Mouse (Mus musculus) hindbrain, embryonic 10.5 days (tissue): ENCODE measurements around the gene Brd9. TPM values are rescaled to one million over a fixed set of nuclear protein-coding genes. Genes with fewer than 3 reads are reported as not detected.

Source experiments
- DNase-seq: peaks from one replicate; pipeline ENCODE4 v3.0.0-alpha.2; 2017; ENCODE audit warnings: low spot score
- H3K27ac ChIP-seq: fragments of 300-500 bp; sonication (generic); 2 replicates; pipeline ENCODE4 v1.5.1; 2016; ENCODE audit warnings: mild to moderate bottlenecking, moderate library complexity
- H3K27me3 ChIP-seq: fragments of 300-500 bp; sonication (generic); 2 replicates; pipeline ENCODE4 v1.6.1; 2016; ENCODE audit warnings: mild to moderate bottlenecking; ENCODE audit not compliant: poor library complexity, insufficient read depth, severe bottlenecking
- H3K36me3 ChIP-seq: fragments of 300-500 bp; sonication (generic); 2 replicates; pipeline ENCODE4 v1.6.1; 2016; ENCODE audit warnings: mild to moderate bottlenecking, moderate library complexity
- H3K4me1 ChIP-seq: fragments of 300-500 bp; sonication (generic); replicated peaks from 2 replicates; pipeline ENCODE4 v1.6.1; 2016; ENCODE audit warnings: mild to moderate bottlenecking
- H3K4me3 ChIP-seq: fragments of 300-500 bp; sonication (generic); 2 replicates; pipeline ENCODE4 v1.5.1; 2016; ENCODE audit warnings: mild to moderate bottlenecking, moderate library complexity
- H3K9me3 ChIP-seq: fragments of 300-500 bp; sonication (generic); 2 replicates; pipeline ENCODE4 v1.6.1; 2016; ENCODE audit warnings: mild to moderate bottlenecking, moderate library complexity
- WGBS: fragments of 180-500 bp; shearing (Covaris S2); methylation state at CpG from one replicate; pipeline ENCODE4 v1.1.7; 2016; 5-methylcytosine and 5-hydroxymethylcytosine counted together
- polyA plus RNA-seq: library from polyadenylated mRNA; unstranded; fragments of >200 nt; fragmentation: Nextera tagmentation; extraction: Ambion mirVana; gene quantifications from 2 replicates; pipeline ENCODE4 v1.2.1, GENCODE M21; 2016

The Brd9 gene
- polyA plus RNA-seq, 1 experiment from 2014 or later, result 64.6 TPM

DNA sequence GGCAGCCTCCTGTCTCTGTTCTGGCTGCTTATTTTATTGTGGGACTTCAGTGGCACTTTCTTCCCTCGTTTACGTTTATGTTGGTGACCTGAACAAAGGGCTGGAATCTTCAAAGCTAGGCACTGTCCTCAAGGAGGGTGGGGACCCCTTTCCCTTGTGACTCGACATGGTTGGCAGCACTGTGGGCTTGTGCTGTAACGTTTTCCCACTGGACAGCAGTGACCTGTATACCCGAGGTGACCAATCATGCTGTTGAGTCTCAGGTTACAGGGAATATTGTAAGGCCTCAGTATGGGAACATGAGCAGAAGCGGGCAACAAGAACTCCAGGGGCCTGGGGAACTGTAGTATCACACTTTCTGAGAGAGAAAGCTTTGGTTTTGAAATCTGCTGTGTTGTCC is 17.1 kb downstream of the Brd9 start:
- no peak for DNase-seq
- H3K36me3 ChIP-seq, result peaks cover 95% of the 10 kb centered on the region
- H3K27me3 ChIP-seq, result no peaks in the 10 kb centered on the region
- no peaks in the 10 kb centered on the region for H3K4me1 ChIP-seq
- no peak overlapping the region for H3K4me3 ChIP-seq
- no peaks in the 10 kb centered on the region for H3K9me3 ChIP-seq
- WGBS, result 74% methylated on average over 6 of the region's 6 CpGs
- H3K27ac ChIP-seq, result no peak overlapping the region

DNA sequence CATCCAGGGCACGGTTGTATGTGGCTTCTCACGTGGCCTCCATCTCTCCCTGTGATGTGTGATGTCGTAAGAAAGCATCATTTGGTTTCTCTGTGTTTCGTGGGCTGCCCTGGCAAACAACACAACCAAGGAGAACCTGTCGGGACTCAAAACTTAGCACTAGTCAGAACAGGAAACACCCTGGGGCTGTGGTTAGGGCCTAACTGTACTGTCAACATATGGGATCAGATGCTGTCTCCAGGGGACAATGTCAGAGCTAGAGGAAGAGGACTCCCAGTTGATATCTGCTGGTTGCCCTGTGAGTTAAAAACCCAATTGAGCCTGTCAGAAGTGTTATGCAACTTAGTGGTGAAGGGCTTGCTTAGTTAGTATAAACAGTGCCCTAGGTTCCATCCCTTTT is 17.9 kb downstream of the Brd9 start:
- Histone ChIP-seq H3K27ac (no peak overlapping the region), H3K4me3 (no peak overlapping the region), H3K9me3 (no peaks in the 10 kb centered on the region), H3K4me1 (no peaks in the 10 kb centered on the region), H3K27me3 (no peaks in the 10 kb centered on the region), H3K36me3 (peaks cover 95% of the 10 kb centered on the region)
- 90% methylated on average over 5 of the region's 5 CpGs for whole genome bisulfite sequencing
- no peak for DNase-seq

GRCm38 (mm10) chr13:73960117-73960652 is 22.6 kb downstream of the Brd9 start:
- no peaks in the 10 kb centered on the region for H3K27me3 ChIP-seq
- no peak overlapping the region for H3K4me3 ChIP-seq
- no peak for DNase-seq
- H3K36me3 ChIP-seq, result peaks cover 76% of the 10 kb centered on the region
- H3K4me1 ChIP-seq, result no peaks in the 10 kb centered on the region
- H3K27ac ChIP-seq, result no peak overlapping the region
- WGBS, result 94% methylated on average over 10 of the region's 10 CpGs
- no peaks in the 10 kb centered on the region for H3K9me3 ChIP-seq

DNA sequence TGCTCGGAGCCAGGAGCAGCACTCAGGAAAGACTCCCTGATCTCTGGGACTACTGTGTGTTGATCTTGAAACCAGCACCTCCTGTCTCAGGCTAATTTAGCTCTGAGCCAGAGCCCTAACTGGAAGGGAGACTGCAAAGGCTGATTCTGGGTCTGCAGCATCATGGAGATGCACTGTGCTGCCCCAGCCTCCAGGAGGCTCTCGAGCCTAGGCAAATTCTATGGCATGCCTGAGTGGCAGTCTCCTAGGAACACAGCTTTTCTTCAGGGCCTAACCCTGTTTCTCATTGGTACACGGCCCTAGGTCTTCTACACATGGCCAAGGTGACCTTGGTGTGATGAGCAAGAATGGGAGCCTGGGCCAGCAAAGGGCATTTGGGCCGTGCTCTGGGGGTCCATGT is 23.6 kb downstream of the Brd9 start:
- Histone ChIP-seq H3K27me3 (no peaks in the 10 kb centered on the region), H3K4me1 (no peaks in the 10 kb centered on the region), H3K27ac (no peak overlapping the region), H3K9me3 (no peaks in the 10 kb centered on the region), H3K36me3 (peaks cover 66% of the 10 kb centered on the region), H3K4me3 (no peak overlapping the region)
- DNase-seq, result no peak
- 77% methylated on average over 4 of the region's 4 CpGs for WGBS

- Histone ChIP-seq H3K4me3 (no peak within 1 kb of the TSS), H3K27me3 (no peaks in the 10 kb centered on the region), H3K4me1 (no peaks in the 10 kb centered on the region), H3K9me3 (no peaks in the 10 kb centered on the region), H3K27ac (no peak within 1 kb of the TSS), H3K36me3 (peaks cover 44% of the 10 kb centered on the region)
- no peak for DNase-seq
- 88% methylated on average over 5 of the region's 5 CpGs for WGBS
Observed at GRCm38 (mm10) chr13:73963551-73963950, 25.9 kb downstream of the Brd9 start, which contains the start of gene Zdhhc11. Gene Zdhhc11 (plus strand): TSS chr13:73963851.

- H3K27ac ChIP-seq, result no peak overlapping the region; the same call in 1 of the 2 replicates
- DNase-seq, result peak; percentile 60
- no peaks in the 10 kb centered on the region for H3K4me1 ChIP-seq
- WGBS, result 39% methylated on average over 12 of the region's 12 CpGs
- H3K9me3 ChIP-seq, result no peaks in the 10 kb centered on the region
- no peak overlapping the region for H3K4me3 ChIP-seq
- H3K36me3 ChIP-seq, result no peaks in the 10 kb centered on the region
- no peaks in the 10 kb centered on the region for H3K27me3 ChIP-seq
Observed at GRCm38 (mm10) chr13:73970545-73971448, 33.2 kb downstream of the Brd9 start.

DNA sequence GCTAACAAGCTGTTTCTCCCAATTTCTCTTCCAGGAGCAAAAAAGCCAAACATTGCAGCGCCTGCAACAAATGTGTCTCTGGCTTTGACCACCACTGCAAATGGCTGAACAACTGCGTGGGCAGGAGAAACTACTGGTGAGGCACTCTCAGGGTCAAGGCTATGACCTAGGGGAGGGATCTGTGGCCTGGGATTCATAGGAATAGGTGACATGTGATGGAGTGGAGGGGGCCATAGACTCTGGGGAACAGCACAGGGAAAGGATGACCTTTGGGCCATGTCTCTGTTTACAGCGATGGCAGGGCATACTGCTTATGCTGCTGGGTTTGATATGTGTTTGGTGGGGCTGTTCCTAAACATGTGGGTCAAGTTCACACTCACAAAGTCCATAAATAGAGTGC is 36.9 kb downstream of the Brd9 start:
- Histone ChIP-seq H3K36me3 (no peaks in the 10 kb centered on the region), H3K4me1 (no peaks in the 10 kb centered on the region), H3K9me3 (no peaks in the 10 kb centered on the region), H3K27ac (no peak overlapping the region), H3K27me3 (no peaks in the 10 kb centered on the region), H3K4me3 (no peak overlapping the region)
- WGBS, result 92% methylated on average over 3 of the region's 3 CpGs
- no peak for DNase-seq

DNA sequence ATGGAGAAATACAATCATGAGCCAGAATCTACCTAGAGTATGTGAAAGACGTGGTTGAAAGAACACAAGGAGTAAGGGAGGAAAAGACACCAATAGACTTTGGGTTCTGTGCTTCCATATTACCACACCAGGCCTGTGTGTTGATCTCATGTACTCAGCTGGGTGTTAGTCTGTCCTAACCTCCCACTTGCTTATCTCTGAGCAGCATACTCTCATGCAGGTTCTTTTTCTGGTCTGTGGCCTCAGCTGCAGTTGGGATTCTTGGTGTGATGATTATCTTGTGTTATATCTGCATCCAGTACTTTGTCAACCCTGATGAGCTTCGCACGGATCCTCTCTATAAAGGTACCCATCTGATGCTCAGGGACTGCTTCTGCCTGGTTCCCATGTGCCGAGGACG is 39.3 kb downstream of the Brd9 start:
- no peak overlapping the region for H3K4me3 ChIP-seq
- no peaks in the 10 kb centered on the region for H3K36me3 ChIP-seq
- no peak overlapping the region for H3K27ac ChIP-seq
- no peaks in the 10 kb centered on the region for H3K27me3 ChIP-seq
- 90% methylated on average over 5 of the region's 5 CpGs for WGBS
- H3K9me3 ChIP-seq, result no peaks in the 10 kb centered on the region
- DNase-seq, result no peak
- no peaks in the 10 kb centered on the region for H3K4me1 ChIP-seq

- H3K27ac ChIP-seq, result no peak overlapping the region
- no peak for DNase-seq
- H3K27me3 ChIP-seq, result no peaks in the 10 kb centered on the region
- H3K36me3 ChIP-seq, result no peaks in the 10 kb centered on the region
- H3K4me1 ChIP-seq, result no peaks in the 10 kb centered on the region
- H3K4me3 ChIP-seq, result no peak overlapping the region
- WGBS, result 85% methylated on average over 5 of the region's 5 CpGs
- no peaks in the 10 kb centered on the region for H3K9me3 ChIP-seq
Observed at GRCm38 (mm10) chr13:73990325-73990724, 52.7 kb downstream of the Brd9 start.

DNA sequence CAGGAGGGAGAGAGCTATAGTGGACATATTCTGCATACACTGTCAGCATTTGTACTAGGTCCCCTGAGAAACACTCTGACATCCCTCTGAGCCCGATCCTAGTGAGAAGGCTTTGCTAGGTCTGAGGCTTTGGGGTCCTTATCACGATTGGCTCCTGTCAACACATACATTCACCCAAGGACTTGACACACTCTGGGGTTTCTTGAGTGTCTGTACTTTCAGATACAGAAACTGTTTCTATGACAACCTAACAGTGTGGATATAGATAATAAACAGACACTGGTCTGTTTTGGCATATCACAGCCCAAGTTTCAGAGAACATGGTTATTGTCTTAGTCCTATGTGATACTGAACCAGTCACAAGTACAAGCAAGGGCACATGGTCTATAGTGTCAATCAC is 53.1 kb downstream of the Brd9 start:
- no peak overlapping the region for H3K4me3 ChIP-seq
- no peaks in the 10 kb centered on the region for H3K36me3 ChIP-seq
- no peaks in the 10 kb centered on the region for H3K9me3 ChIP-seq
- H3K4me1 ChIP-seq, result no peaks in the 10 kb centered on the region
- 92% methylated on average over 2 of the region's 2 CpGs for WGBS
- no peak overlapping the region for H3K27ac ChIP-seq
- DNase-seq, result no peak
- H3K27me3 ChIP-seq, result no peaks in the 10 kb centered on the region

GRCm38 (mm10) chr13:73991267-73991666 is 53.7 kb downstream of the Brd9 start:
- no peak for DNase-seq
- 82% methylated on average over 5 of the region's 5 CpGs for WGBS
- no peak overlapping the region for H3K4me3 ChIP-seq
- no peaks in the 10 kb centered on the region for H3K9me3 ChIP-seq
- no peaks in the 10 kb centered on the region for H3K4me1 ChIP-seq
- no peaks in the 10 kb centered on the region for H3K36me3 ChIP-seq
- no peaks in the 10 kb centered on the region for H3K27me3 ChIP-seq
- no peak overlapping the region for H3K27ac ChIP-seq

- H3K4me1 ChIP-seq, result no peaks in the 10 kb centered on the region
- no peak overlapping the region for H3K4me3 ChIP-seq
- DNase-seq, result no peak
- no peak overlapping the region for H3K27ac ChIP-seq
- 87% methylated on average over 4 of the region's 4 CpGs for WGBS
- no peaks in the 10 kb centered on the region for H3K36me3 ChIP-seq
- H3K9me3 ChIP-seq, result no peaks in the 10 kb centered on the region
- no peaks in the 10 kb centered on the region for H3K27me3 ChIP-seq
Observed at GRCm38 (mm10) chr13:73996456-73996855, 58.8 kb downstream of the Brd9 start.

GRCm38 (mm10) chr13:74000519-74000918 is 62.9 kb downstream of the Brd9 start:
- Histone ChIP-seq H3K27ac (no peak overlapping the region), H3K27me3 (no peaks in the 10 kb centered on the region), H3K9me3 (no peaks in the 10 kb centered on the region), H3K4me3 (no peak overlapping the region), H3K36me3 (no peaks in the 10 kb centered on the region), H3K4me1 (no peaks in the 10 kb centered on the region)
- no peak for DNase-seq
